Mouse (Mus musculus) erythroblast, embryonic 14.5 days (primary cell): ENCODE data around the gene Zfp37.

Source experiments
- GATA1 ChIP-seq: IDR thresholded peaks from 2 replicates; pipeline ENCODE4 v1.6.1; 2012; ENCODE audit warnings: low read length, inconsistent platforms, mixed read lengths
- TAL1 ChIP-seq: IDR thresholded peaks from 3 replicates; pipeline ENCODE4 v1.6.1; 2012; ENCODE audit warnings: low read length, inconsistent platforms, mixed read lengths

DNA sequence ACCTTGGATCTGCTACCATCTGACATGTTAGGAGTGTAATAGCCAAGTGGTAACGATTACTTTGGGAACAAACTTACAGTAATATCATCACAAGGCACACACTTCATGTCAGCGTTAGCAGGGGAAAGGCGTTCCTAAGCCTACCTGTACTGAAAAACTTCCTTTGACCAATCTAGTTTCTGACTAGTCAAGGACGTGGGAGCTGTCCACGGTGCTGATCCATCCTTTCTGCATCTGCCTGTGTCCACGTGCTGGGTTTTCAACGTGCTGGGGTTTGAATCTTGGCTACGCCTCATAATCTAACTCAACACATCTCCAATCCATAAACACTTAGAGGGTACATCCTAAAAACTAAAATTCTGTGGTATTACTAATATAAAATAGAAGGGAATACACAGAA, 26.1 kb upstream of the Zfp37 start:
- no peak for TF ChIP-seq GATA1
- no peak for TF ChIP-seq TAL1
